Mouse (Mus musculus) kidney, adult 2 months (tissue): ENCODE measurements around the gene Pop5. TPM values are rescaled to one million over a fixed set of nuclear protein-coding genes. Genes with fewer than 3 reads are reported as not detected.
A peak's percentile ranks its signal among the peaks of the same experiment; 100 is the strongest.

Source experiments
- DNase-seq: peaks from one replicate; pipeline ENCODE4 v3.0.0; 2021
- H3K27ac ChIP-seq: fragments of 200-500 bp; 2 replicates; pipeline ENCODE4 v1.5.1; 2012; ENCODE audit warnings: low read depth, low read length, control low read depth, inconsistent platforms; ENCODE audit not compliant: insufficient read depth
- H3K27me3 ChIP-seq: fragments of 200-500 bp; replicated peaks from 2 replicates; pipeline ENCODE4 v1.6.1; 2012; ENCODE audit warnings: mild to moderate bottlenecking, moderate library complexity, low read length, inconsistent platforms; ENCODE audit not compliant: control insufficient read depth, insufficient read depth
- H3K36me3 ChIP-seq: fragments of 200-500 bp; 2 replicates; pipeline ENCODE4 v1.6.1; 2012; ENCODE audit warnings: mild to moderate bottlenecking, moderate library complexity, low read length, inconsistent platforms; ENCODE audit not compliant: control insufficient read depth, insufficient read depth
- H3K4me1 ChIP-seq: fragments of 200-500 bp; 2 replicates; pipeline ENCODE4 v1.6.1; 2011; ENCODE audit warnings: low read length; ENCODE audit not compliant: control insufficient read depth, insufficient read depth
- H3K4me3 ChIP-seq: fragments of 200-500 bp; 2 replicates; pipeline ENCODE4 v1.5.1; 2011; ENCODE audit warnings: mild to moderate bottlenecking, low read depth, low read length, control low read depth; ENCODE audit not compliant: insufficient read depth
- CTCF ChIP-seq: fragments of 200-500 bp; conservative IDR thresholded peaks from 2 replicates; pipeline ENCODE4 v1.5.1; 2011; ENCODE audit warnings: low read depth, mild to moderate bottlenecking, control low read depth, low read length, moderate library complexity, mixed read lengths; ENCODE audit not compliant: insufficient read depth, insufficient read length
- POLR2A ChIP-seq: fragments of 200-500 bp; IDR thresholded peaks from one replicate; pipeline ENCODE4 v1.6.1; 2011; ENCODE audit warnings: low read depth, low read length, control low read depth
- WGBS: fragments of 180-500 bp; shearing (Covaris S2); methylation state at CpG from one replicate; pipeline ENCODE4 v1.1.7; 2018; 5-methylcytosine and 5-hydroxymethylcytosine counted together
- polyA plus RNA-seq: library from polyadenylated mRNA; depleted of rRNA; stranded (reverse); fragments of >200 nt; gene quantifications from 2 replicates; pipeline ENCODE4 v1.2.3, GENCODE M21; 2012

Pop5 gene
- polyA plus RNA-seq, 1 experiment: 132 TPM

- no peaks in the 10 kb centered on the region for H3K36me3 ChIP-seq
- H3K4me1 ChIP-seq: 0 out of 2 replicates have a peak, but pooled peaks cover 3% of the 10 kb centered on the region
- H3K27me3 ChIP-seq: no peaks in the 10 kb centered on the region; the same call in 1 of the 2 replicates
- no peak for DNase-seq
- H3K27ac ChIP-seq: no peak overlapping the region
- no peak overlapping the region for H3K4me3 ChIP-seq
- WGBS: 20% methylated on average over 7 of the region's 7 CpGs
- TF ChIP-seq POLR2A: no peak
- TF ChIP-seq CTCF: no peak
Observed at GRCm38 (mm10) chr5:115192828-115193195, 42.8 kb upstream of the Pop5 start.

DNA sequence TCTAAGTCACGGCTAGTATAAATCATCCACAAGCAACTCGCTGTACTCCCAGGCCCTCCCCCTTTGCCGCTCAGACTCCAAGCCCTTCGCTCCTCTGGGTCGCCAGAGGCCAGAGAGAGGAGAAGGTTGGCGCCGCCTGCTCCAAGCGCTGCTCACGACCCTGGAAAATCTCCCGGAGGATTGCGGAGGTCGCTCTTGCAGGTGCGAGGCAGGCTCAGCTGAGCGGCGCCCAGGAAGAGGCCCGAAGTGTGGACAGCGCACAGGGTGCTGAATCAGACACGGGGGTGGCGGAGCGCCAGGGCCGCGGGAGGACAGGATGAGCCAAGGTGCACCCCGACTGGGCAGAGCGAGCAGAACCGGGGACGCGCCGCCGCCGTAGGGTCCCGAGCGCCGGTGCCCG, 42.4 kb upstream of the Pop5 start:
- Histone ChIP-seq H3K27ac (no peak overlapping the region), H3K36me3 (no peaks in the 10 kb centered on the region), H3K4me3 (peak overlapping the region; percentile 39; the same call in 1 of the 2 replicates), H3K4me1 (0 out of 2 replicates have a peak, but pooled peaks cover 3% of the 10 kb centered on the region), H3K27me3 (no peaks in the 10 kb centered on the region; the same call in 1 of the 2 replicates)
- DNase-seq: peak; percentile 86
- TF ChIP-seq CTCF (no peak), POLR2A (no peak)
- under 1% methylated on average over 34 of the region's 34 CpGs for WGBS

- Histone ChIP-seq H3K27me3 (no peaks in the 10 kb centered on the region; the same call in 1 of the 2 replicates), H3K4me1 (0 out of 2 replicates have a peak, but pooled peaks cover 3% of the 10 kb centered on the region), H3K27ac (no peak within 1 kb of the TSS), H3K4me3 (peak within 1 kb of the TSS; percentile 39), H3K36me3 (no peaks in the 10 kb centered on the region)
- no peak for TF ChIP-seq CTCF
- TF ChIP-seq POLR2A: no peak
- WGBS: under 1% methylated on average over 116 of the region's 116 CpGs
- peak; percentile 47 for DNase-seq
Observed at GRCm38 (mm10) chr5:115193669-115194625, 41.7 kb upstream of the Pop5 start, which contains the start of gene Cabp1. Cabp1 (minus strand) TSS chr5:115194381.

DNA sequence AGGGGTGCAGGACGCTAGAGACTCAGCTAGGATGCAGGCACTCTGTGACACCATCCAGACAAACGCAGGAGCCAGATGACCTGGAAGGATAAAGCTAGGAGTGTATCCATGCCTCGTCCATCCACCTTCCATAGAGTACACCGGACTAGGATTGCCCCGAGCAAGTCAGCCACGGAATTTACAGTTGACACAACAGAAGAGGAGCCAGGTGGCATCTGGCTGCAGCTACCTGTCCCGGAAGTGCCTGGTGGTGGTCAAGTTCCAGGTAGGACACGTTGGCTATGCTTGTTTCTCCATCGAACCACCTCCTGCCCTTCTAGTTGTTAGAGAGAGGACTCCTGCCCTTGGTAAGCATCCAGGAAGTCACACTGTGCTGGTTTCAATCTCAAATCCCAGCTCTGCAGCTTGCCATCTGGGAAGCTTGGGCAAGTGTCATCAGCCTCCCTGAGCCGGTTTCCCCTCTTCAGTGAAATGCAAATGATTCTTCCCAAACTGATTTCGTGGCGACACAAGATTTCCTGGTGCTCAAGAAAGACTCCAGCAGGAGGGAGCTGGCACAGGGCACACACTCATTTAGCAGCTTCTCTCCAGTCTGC, 40.9 kb upstream of the Pop5 start:
- H3K4me3 ChIP-seq: peak overlapping the region; percentile 30

DNA sequence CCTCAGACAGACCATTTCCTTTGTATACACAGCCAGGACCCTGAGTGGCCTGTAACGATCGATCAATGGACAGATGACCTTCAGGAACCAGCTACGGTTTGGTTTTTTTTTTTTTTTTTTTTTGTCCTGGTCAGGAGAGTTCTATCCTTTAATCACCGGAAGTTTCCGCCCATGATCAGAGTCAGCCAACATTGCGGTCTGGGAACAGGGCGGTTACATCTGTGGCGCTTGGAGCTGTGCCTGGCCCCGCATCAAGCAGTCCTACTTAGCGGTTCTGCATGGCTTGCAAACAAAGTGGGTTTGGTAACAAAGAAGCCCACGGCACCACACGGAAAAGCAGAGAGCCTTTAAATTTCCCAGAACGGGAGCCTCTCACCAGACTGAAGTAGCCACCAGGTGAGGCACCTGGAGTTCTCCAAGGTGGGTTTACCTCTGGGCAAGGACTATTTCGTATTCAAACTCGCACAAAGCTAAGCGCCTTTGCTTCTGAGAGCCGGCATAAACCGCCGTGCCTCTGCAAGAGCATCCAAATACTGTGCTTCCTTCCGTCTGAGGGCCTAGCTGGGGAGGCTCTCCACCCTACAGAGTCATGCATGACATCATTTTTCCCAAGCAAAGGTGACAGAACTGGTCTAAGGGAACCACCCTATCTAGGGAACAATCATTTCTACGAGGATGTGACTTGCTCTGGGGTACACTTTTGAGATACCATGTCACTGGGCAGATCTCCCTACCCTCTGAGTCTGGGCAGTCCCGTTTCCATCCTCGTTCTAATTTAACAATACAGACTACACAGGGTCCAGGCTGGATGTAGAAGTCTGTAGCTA, 31.7 kb upstream of the Pop5 start:
- no peaks in the 10 kb centered on the region for H3K27me3 ChIP-seq
- TF ChIP-seq CTCF: no peak
- no peak for TF ChIP-seq POLR2A
- 19% methylated on average over 23 of the region's 23 CpGs for WGBS
- H3K27ac ChIP-seq: no peak overlapping the region
- no peaks in the 10 kb centered on the region for H3K4me1 ChIP-seq
- peak; percentile 27 for DNase-seq
- no peaks in the 10 kb centered on the region for H3K36me3 ChIP-seq
- H3K4me3 ChIP-seq: 0 out of 2 replicates have a peak overlapping the region, but pooled peaks have one; percentile 9

More for the DNA sequence above, 40.9 kb upstream of the Pop5 start:
- H3K27me3 ChIP-seq: no peaks in the 10 kb centered on the region; the same call in 1 of the 2 replicates
- TF ChIP-seq POLR2A: no peak
- TF ChIP-seq CTCF: no peak
- 0 out of 2 replicates have a peak, but pooled peaks cover 3% of the 10 kb centered on the region for H3K4me1 ChIP-seq
- WGBS: 17% methylated on average over 12 of the region's 12 CpGs
- no peaks in the 10 kb centered on the region for H3K36me3 ChIP-seq
- H3K27ac ChIP-seq: no peak overlapping the region
- DNase-seq: no peak

- no peaks in the 10 kb centered on the region for H3K27me3 ChIP-seq
- no peaks in the 10 kb centered on the region for H3K36me3 ChIP-seq
- H3K4me3 ChIP-seq: peak overlapping the region; percentile 17; the same call in 1 of the 2 replicates
- H3K27ac ChIP-seq: no peak overlapping the region
- TF ChIP-seq CTCF (no peak), POLR2A (no peak)
- peak; percentile 52 for DNase-seq
- H3K4me1 ChIP-seq: no peaks in the 10 kb centered on the region
- WGBS: 8% methylated on average over 31 of the region's 31 CpGs
Observed at GRCm38 (mm10) chr5:115204562-115205311, 30.9 kb upstream of the Pop5 start.
